Mouse (Mus musculus) cortical plate, adult 2 months (tissue): ENCODE data around the gene Ffar4.

Experiments used
- CTCF ChIP-seq: fragments of 200-500 bp; IDR thresholded peaks from 2 replicates; pipeline ENCODE4 v1.5.1; 2011; ENCODE audit warnings: mild to moderate bottlenecking, control low read depth, low read length; ENCODE audit not compliant: insufficient read depth; ENCODE audit errors: extremely low read depth
- POLR2A ChIP-seq: fragments of 200-500 bp; IDR thresholded peaks from 2 replicates; pipeline ENCODE4 v1.6.1; 2011; ENCODE audit warnings: mild to moderate bottlenecking, low read length, control low read depth; ENCODE audit not compliant: insufficient read depth; ENCODE audit errors: extremely low read depth

GRCm38 (mm10) chr19:38077851-38078540 lies 18.9 kb upstream of the Ffar4 start:
- TF ChIP-seq POLR2A (no peak), CTCF (no peak)
